Mouse (Mus musculus) layer of hippocampus, adult 8-10 months (tissue): ENCODE data around the gene Pacrg. TPM values are rescaled to one million over a fixed set of nuclear protein-coding genes. Genes with fewer than 3 reads are reported as not detected.

Experiments used
- DNase-seq, 2 experiments: peaks; one replicate each; pipeline ENCODE4 v3.0.0; 2022; ENCODE audit warnings: low spot score in 2 of 2
- total RNA-seq, 4 experiments: library from RNA; stranded (reverse); gene quantifications; 2 replicates each; pipeline ENCODE4 v1.2.4; 2022

Gene Pacrg
- total RNA-seq, 4 experiments from 2014 or later = 20.0 to 28.8 (median 23.4) TPM

- no peak for DNase-seq
Measured at GRCm38 (mm10) chr17:10552295-10553056, 287.6 kb downstream of the Pacrg start.

DNA sequence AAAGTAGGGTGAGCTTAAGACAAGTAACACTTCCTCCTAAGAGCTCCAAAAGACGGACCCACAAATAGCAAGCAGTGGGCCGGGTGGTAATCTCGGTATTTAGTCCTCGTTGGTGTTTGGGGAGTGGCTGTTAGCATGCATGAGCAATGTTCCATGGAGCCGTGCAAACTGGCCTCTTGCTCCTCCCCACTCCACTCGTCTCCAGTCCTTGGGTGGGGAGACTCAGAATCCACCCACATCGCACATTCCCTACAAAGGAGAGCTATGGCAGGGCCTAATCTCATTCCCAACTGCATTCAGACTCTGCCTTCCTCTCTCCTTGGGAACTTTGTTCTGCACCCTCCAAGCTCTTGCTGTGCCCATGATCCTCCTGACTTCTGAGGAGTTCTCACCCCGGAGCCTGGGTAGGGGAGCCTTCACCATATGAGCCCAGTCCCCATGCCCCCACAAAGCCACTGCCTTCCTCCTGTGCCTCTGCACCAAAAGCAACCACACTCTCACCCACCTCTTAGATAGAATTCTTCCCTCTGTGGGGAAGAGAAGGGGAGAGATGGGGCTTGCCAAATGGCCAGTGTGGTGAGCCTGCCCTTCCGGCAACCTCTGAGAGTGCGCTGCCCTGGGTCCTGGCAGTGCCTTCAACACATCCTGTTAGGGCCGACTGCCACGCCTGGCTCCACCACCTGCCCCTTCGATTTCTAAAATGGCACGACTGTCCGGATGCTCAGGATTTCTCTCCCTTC is 289.2 kb downstream of the Pacrg start:
- DNase-seq = no peak

DNA sequence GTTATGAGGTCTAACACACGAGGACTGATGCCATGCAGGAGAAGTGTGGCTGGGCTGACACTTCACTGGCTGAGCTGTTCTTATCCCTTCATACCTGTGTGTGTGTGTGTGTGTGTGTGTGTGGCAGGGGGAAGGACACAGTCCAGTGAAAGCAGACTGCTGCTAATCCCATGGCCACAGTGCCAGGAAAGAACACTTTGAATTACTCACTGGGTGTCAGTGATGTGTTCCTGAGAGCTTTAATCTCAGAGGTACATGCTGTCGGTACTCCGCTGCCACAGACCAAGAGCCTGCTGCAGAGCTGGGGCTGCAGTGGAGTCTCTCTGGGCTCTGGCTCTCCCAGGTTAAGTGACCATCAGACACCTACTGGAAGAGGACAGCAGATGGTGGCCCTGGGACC is 290.3 kb downstream of the Pacrg start:
- no peak for DNase-seq

- DNase-seq = no peak
Measured at GRCm38 (mm10) chr17:10548969-10549368, 291.1 kb downstream of the Pacrg start.

DNA sequence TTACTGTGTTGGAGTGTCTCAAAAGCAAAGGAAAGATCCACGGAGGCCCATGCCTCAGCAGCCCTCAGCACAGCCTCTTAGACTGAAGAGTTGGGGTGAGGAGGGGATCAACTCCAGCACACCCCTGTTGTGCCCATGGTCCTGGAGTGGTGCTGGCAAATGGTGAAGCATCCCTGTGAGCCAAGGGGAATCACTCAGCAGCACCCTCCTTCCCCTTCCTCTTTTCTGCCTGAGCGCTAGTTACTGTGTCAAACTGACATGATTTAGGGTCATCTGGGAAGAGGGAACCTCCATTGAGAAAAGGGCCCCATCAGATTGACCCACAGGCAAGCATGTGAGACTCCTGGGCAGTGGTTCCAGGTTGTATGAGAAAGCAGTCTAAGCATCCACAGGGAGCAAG is 299.3 kb downstream of the Pacrg start:
- DNase-seq = no peak

GRCm38 (mm10) chr17:10534206-10534605 is 305.9 kb downstream of the Pacrg start:
- peak in 1 of 2 experiments; percentile 30 for DNase-seq

DNA sequence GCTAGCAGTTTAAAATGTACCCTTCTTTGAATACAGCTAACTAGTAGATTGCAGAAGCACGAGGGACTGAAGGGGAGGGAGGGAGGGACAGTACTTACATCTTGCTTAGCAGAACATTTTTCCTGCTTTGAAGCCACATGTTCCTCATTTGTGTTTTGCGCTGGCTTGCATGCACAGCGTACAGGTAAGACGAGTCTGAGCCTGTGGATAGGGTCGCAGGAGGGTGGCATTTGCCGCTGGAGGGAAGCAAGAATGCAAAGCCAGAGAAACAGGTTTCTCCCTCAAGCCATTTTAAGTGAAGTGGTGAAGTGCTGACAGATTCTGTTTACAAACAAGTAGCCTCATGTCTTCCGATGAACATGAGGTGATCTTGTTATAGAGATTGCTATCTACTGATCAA is 306.6 kb downstream of the Pacrg start:
- DNase-seq = no peak

DNA sequence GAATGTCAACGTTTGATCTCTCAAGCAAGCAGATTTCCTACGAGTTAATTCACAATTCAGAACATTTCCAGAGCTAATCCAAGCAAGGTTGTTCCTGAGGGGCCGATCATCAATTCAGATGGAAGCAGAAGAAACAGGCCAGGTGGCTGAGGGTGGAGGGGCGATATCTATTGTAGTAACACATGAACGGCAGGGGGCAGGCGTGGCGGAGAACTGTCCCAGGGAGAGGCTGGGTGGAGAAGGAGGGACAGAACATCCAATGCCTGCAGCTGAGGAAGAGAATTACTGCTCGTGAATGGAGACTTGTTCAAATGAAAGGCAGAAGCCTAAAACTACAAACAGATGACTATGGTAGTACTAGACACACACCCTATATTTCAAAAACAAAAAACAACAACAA is 309.1 kb downstream of the Pacrg start:
- DNase-seq = no peak

GRCm38 (mm10) chr17:10529329-10529955 is 310.7 kb downstream of the Pacrg start:
- no peak for DNase-seq

GRCm38 (mm10) chr17:10521282-10521681 is 318.8 kb downstream of the Pacrg start:
- DNase-seq = no peak

DNA sequence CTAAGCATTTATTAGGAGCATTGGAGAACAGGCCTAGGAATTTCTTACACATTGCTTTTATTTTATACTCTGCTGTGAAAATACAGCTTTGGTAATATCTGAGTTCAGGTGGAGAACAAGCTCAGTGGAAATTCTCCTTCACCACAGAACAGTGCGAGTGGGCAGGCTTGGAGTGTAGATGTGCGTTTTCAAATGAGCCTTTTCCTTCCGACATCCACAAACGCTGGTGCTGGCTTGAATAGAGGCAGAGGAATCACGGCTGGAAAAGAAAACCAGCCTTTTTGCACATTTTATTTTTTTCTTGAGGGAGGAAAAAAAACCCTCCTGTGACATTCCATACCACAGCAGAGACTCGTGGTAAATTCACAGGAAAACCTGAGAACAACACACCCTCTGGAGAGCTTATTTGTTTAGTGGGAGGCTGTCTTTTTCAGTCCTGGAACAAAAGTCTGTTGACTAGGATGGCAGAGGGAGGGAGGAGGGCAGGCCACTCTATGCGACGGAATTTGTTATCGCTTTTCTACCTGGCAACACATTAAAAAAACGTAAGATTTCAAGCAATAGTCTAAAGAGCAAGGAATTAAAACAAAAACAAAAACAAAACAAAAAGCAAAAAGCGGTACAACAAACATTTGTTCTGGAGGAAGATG is 320.5 kb downstream of the Pacrg start:
- no peak for DNase-seq

- DNase-seq = no peak
Measured at GRCm38 (mm10) chr17:10514812-10515211, 325.3 kb downstream of the Pacrg start.

DNA sequence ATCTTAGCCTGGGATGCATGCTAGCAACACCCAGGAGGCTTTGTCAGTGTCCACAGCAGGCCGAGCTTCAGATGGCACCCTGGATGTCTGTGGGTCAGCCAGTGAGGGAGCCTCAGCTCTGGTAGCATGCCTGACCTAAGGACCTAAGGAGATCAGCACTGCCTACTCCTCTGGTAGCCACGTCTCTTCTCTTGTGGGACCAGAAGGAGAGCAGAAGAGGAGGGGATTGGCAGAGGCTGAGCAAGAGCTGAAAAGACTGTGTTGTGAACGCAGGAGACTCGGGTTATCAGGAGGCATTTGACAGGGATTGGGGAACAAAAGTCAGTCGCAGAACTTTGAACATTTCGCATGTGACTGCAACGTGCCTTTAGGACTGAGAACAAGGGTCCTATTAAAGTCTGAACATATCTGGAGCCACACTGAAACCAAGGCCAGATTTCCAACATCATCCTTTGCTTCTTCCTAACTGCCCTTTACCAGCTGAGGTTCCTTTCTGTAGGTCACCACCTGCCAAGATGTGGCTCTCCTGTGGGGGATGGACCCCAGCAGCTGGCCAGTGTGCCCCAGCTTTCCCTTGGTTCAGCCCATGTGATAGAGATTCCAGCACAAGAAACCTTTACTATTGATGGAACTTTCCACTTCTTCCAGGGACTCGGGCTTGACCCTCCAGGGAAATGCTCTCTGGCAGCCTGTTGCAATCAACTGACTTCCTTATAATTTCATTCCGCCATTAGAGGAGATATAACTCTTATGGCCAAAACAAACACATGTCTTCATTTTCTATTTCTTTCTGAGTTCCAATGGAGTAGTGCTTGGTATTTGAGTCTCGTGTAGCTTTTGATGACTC is 329.0 kb downstream of the Pacrg start:
- DNase-seq = no peak

DNA sequence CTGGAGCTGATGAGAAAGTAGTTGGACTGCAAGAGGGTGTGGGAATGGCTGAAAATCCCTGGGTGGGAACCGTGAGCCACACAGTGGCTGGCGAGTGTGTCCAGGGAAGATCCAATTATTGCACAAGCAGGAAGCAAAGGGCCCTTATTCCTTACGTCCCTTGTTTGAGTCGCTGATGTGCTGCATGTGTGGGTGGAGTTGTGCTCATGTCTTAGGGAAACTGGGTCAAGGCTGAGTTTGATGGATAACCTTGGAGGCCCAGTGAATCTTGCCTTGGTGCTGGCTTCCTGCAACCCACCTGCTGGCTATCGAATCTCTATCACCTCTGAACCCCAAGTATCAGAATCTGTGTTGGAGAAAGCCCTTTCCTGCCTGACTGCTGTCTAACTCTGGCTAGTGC is 329.6 kb downstream of the Pacrg start:
- no peak for DNase-seq

DNA sequence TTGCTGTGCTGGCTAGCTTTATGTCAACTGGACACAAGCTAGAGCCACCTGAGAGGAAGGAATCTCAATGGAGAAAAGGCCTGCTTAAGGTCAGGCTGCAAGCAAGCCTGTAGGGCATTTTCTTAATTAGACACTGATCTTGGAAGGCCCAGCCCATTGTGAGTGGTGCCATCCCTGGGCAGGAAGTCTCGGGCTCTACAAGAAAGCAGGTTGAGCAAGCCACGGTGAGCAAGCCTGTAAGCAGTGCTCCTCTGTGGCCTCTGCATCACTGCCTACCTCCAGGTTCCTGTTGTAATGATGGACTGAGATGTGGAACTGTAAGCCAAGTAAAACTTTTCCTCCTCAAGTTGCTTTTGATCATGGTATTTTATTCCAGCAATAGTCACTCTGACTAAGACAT is 332.0 kb downstream of the Pacrg start:
- DNase-seq = no peak

GRCm38 (mm10) chr17:10507466-10507865 is 332.6 kb downstream of the Pacrg start:
- DNase-seq = peak; percentile 64 to 72

- no peak for DNase-seq
Measured at GRCm38 (mm10) chr17:10506896-10507295, 333.2 kb downstream of the Pacrg start.

GRCm38 (mm10) chr17:10501439-10501838 is 338.7 kb downstream of the Pacrg start:
- no peak for DNase-seq

GRCm38 (mm10) chr17:10500795-10501432 is 339.2 kb downstream of the Pacrg start:
- no peak for DNase-seq

DNA sequence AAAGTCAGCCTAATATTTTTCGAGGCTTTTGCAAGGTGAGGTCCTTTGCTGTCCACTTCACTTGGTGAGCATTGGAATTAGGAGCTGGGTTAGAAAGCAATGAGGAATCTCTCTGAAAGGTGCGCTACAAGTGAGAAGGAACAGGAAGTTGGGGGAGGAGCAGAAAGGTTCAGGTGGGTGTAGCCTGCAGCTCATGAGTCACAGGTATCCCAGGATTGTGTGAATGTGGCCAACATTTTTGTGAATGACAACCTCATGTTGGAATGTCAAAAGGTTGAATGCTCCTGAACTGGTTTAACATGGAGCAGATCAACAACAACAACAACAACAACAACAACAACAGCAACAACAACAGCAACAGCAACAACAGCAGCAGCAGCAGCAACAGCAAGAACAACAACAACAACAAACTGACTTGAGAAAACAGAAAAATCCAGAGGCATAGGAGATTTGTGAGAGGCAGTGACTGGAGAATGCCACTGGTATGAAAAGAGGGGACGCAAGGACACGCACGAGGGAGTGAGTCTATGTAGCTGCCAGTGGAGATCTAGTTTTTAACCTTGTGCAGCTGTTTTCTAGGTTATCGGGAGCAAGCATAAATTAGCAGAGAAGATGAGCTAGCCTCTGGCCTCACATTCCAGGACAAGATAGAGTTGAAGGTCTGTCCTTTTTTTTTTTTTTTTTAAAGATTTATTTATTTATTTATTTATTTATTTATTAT is 341.0 kb downstream of the Pacrg start:
- DNase-seq = no peak
